Mouse (Mus musculus) induced T-regulatory cell, adult 2 months (primary cell): ENCODE results near the gene Fn3k.

Experiments
- DNase-seq: peaks from one replicate; pipeline ENCODE4 v3.0.0-alpha.2; 2012; ENCODE audit warnings: low read depth

Gene Fn3k

GRCm38 (mm10) chr11:121451753-121452635 lies 17.3 kb downstream of the Fn3k start, which contains the start of gene Tbcd:
Tbcd (plus strand) TSS chr11:121451949.
- peak; percentile 94 for DNase-seq

- DNase-seq: peak; percentile 20
Measured at GRCm38 (mm10) chr11:121457874-121458273, 23.2 kb downstream of the Fn3k start.

DNA sequence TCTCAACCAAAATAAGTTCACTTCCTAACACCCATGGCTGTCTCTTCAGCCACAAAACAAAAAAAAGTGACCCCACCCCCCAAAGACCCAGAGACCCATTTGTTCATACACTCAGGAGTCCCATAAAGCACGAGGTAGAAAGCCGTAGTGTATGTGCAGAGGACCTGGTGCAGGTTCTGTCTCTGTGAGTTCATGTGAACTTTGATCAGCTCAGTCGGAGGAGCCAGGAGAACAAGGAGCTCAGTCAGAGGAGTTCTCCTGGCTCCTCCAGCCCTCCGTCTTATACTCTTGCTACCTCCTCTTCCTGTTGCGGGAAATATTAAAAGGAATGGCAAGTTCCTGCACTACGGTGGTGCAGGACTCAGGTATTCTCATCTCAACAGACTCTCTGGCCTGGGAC lies 32.7 kb downstream of the Fn3k start:
- DNase-seq: no peak

- DNase-seq: no peak
Measured at GRCm38 (mm10) chr11:121474831-121475230, 40.1 kb downstream of the Fn3k start.

DNA sequence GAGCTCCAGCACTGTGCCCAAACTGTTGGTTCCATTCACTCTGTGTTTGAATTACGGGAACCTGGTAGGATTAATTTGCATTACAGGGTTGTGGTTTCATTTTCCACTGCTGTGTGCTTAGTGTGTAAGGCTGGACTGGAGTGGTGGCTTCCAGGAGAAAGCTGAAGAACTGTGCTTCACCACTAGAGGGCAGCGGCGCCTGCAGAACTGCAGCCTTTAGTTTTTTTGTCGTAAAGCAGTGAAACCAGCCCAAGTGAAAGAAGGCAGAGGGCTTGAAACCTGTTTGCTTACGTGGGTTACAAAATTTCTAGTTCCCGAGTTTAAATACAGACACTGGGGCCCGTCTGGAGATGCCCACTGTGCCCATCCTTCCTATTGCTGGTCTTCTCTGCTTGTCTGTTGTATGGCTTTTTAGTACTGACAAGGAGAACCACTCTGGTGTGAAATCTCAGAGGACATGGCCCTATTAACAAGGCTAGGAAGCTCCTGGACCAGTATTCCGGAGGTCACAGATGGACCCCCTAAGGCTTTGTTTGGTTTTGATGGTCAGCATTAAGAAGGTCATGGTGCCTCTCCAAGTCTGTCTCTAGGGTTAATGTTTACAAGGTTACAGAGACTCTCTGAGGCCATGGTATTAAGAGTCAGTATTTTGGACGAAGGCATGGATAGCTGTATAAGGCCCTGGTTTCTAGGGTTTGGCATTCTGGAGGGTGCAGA lies 41.1 kb downstream of the Fn3k start:
- peak; percentile 87 for DNase-seq

- no peak for DNase-seq
Measured at GRCm38 (mm10) chr11:121479476-121480203, 44.9 kb downstream of the Fn3k start.

- DNase-seq: no peak
Measured at GRCm38 (mm10) chr11:121481129-121481528, 46.4 kb downstream of the Fn3k start.

- DNase-seq: no peak
Measured at GRCm38 (mm10) chr11:121485882-121486281, 51.2 kb downstream of the Fn3k start.

DNA sequence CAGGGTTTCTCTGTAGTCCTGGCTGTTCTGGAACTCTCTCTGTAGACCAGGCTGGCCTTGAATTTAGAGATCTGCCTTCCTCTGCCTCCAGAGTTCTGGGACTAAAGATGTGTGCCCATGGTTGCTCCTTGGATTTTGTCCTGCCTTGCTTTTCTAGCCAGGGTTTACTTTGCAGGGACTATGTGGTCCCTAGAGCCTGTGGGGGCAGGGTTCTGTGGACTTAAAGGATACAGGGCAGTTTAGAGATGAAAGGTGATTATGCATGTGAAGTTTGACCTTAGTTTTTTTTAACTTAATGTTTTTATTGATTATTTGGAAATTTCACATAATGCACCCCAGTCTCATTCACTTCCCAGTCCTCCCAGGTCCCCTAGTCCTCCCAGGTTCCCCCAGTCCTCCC lies 55.9 kb downstream of the Fn3k start:
- DNase-seq: no peak
